Mouse (Mus musculus) WW6 (cell line): ENCODE data around the gene Dnajb12.
"Not testable (repeated sequence)": the region's sequence is repeated elsewhere in the genome, so short reads cannot be mapped to it uniquely, and the experiment has no call there.

Source experiments
- DNase-seq: peaks from one replicate; pipeline ENCODE4 v3.0.0-alpha.2; 2013; ENCODE audit warnings: low read depth, low spot score

Gene Dnajb12

GRCm38 (mm10) chr10:59870038-59870437 is 9.3 kb upstream of the Dnajb12 start:
- DNase-seq = no peak

DNA sequence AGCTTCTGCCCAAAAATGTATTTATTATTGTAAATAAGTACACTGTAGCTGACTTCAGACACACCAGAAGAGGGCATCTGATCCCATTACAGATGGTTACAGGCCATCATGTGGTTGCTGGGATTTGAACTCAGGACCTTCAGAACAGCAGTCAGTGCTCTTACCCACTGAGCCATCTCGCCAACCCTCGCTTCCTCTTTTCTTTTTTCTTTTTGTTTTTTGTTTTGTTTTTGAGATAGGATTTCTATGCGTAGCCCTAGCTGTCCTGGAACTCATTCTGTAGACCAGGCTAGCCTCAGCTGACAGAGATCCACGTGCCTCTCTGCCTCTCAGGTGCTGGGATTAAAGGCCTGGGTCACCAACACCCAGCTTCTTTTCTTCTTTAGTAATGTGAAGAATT is 6.7 kb upstream of the Dnajb12 start:
- DNase-seq = not testable (repeated sequence)

DNA sequence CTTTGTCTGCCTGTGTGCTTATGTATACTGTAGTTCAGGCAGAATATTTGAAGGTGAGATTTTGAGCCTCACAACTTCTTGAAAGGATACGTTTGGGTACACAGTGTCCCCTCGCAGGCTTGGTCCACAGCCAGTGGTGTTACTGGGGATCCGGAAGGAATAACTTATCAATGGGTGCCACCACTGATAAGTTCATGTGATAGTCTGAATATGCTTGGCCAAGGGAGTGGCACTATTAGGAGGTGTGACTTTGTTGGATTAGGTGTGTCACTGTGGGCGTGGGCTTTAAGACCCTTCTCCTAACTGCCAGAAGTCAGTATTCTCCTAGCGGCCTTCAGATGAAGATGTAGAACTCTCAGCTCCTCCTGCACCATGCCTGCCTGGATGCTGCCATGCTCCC is 6.2 kb upstream of the Dnajb12 start:
- DNase-seq = no peak

GRCm38 (mm10) chr10:59873613-59874012 is 5.7 kb upstream of the Dnajb12 start:
- no peak for DNase-seq

DNA sequence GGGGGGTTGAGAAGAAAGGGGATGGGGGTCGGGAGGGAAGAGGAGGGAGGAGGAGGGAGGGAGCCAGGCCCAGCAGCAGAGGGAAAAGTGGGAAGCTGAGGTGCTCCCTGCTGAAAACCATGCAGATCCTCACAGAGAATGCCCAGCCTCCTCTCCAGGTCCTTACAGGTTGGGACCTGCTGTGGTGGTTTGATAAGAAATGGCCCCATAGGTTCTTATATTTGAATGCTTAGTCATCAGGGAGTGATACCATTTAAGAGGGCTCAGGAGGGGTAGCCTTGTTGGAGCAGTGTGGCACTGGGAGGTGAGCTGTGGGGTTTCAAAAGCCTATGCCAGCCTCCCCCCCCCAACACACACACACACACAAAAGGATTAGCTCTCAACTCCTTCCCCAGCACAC is 4.0 kb upstream of the Dnajb12 start:
- no peak for DNase-seq

DNA sequence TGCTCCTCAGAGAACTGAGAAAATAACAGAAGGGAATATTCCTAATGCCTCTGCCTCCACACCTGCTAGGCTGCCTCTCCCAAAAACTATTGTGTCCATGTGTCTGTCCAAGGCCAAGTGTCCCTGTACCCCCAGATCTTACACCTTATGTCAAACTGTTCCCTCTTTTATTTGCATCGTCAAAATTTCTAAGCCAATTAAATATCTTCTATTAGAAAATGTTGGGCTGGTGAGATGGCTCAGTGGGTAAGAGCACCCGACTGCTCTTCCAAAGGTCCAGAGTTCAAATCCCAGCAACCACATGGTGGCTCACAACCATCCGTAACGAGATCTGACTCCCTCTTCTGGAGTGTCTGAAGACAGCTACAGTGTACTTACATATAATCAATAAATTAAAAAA is 2.7 kb upstream of the Dnajb12 start:
- DNase-seq = not testable (repeated sequence)

DNA sequence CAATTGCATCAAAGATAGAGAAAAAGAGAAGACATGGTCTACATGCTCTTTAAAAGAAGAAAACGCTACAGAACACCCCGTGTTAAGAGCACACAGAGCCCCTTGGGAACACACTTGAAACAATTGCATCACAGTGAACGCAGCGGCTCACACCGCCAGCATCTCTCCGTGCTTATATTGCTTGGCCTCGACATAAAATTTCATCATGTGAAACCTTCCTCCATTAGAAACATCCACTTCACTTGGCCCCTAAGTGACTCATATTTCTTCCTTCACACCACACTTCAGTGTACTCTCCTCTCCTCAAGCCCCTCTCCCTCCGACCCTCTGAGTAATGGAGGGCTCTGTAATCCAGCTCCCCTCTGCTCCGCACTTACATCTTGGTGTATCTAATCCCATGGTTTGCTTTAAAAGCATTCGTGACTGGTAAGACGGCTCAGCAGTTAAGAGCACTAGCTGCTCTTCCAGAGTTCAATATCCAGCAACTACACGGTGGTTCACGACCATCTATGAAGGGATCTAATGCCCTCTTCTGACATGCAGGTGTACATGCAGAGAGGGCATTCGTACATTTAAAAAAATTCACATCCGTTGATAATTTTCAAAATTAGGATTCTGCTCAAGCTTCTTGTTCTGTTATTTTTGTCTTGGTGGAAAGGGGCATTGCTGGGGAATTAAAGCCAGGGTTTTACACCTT is 1.8 kb upstream of the Dnajb12 start:
- DNase-seq = no peak

GRCm38 (mm10) chr10:59878823-59879222 is 533 bp upstream of the Dnajb12 start:
- DNase-seq = no peak

DNA sequence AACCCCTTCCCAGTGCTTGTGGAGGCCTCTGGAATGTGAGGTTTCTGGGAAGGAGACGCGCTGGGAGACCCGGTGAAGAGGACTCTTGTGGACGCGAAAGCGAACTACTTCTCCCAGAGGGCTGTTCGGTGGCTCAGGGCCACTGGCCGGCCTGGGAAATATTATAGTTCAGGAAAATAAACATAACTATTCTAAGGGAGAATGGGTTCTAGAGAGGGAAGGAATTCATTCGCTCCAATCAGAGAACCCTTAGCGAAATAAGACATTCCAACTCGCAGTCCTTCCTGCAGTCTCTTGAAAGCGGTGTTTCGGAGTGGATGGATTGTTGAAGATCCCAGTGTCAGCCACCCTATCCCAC is 652 bp downstream of the Dnajb12 start:
- no peak for DNase-seq

DNA sequence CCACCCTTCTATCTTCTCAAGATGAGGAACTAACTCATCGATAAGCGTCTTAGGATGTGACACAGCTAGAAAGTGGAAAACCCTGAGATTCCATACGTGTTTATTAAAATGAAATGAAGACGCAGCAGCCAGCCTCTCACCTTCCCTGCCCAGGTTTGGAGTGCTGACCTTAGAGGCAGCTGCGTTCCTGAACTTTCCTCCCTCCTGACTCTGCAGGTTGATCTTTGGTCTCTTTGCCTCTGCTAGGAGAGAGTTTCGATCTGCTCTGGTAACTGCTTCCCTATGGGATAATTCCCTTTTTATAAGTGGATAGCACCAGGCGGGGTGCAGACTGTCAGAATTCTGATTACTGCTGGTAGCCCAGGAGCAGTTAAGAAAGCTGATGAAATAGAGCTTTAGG is 1.5 kb downstream of the Dnajb12 start:
- no peak for DNase-seq

GRCm38 (mm10) chr10:59884327-59885173 is 5.2 kb downstream of the Dnajb12 start:
- no peak for DNase-seq

DNA sequence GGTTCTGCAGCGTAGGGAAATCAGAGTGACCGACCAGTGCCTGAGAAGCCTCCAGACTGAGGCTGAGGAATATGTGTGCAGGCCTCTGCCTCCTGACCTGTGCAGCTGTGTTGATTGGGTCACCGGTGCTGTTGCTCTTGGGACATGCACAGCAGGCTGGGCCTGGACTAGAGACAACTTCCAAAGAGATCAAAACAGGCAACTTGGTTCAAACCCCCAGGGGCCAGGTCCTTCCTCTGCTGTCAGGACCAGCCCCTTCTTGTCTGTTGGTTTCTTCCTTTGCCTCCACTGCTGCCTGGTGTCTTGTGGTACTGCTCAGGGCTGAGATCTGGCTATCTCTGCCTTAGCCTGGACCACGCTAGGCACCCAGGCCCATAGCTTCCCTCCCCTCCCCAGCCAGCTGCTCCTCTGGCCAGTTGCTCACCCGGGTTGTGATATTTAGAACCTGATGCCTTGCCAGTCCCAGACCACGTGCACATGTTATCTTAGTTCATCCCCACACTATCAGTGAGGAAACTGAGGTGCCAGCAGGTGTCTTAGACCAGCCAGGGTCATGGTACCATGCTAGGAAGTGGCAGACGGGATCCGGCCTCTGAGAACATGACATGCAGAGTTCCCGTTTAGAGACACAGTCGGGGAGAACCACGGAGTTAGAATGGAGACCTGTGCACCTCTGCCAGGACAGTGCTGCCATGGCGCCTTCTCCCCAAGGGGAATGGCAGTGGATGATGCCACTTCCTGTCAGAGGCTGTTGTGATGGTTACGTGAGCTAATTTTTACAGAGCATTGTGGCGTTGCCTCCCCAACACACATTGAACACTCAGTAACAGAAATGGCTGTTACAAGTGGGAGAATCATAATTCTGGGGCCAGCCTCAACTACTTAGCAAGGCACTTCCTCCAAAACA is 6.1 kb downstream of the Dnajb12 start:
- DNase-seq = no peak

DNA sequence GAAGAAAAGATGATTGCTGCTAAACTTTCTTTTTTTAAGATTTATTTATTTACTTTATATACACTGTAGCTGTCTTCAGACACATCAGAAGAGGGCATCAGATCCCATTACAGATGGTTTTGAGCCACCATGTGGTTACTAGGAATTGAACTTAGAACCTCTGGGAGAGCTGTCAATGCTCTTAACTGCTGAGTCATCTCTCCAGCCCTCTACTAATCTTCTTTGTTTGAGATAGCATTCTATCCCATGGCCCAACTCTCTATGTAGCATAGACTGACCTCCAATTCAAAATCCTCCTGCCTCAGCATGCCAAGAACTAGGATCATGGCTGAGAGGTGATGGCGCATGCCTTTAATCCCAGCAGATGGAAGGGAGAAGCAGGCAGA is 6.7 kb downstream of the Dnajb12 start:
- DNase-seq = no peak

- no peak for DNase-seq
Measured at GRCm38 (mm10) chr10:59887432-59887831, 8.1 kb downstream of the Dnajb12 start.

GRCm38 (mm10) chr10:59889339-59889738 is 10.0 kb downstream of the Dnajb12 start:
- DNase-seq = no peak

DNA sequence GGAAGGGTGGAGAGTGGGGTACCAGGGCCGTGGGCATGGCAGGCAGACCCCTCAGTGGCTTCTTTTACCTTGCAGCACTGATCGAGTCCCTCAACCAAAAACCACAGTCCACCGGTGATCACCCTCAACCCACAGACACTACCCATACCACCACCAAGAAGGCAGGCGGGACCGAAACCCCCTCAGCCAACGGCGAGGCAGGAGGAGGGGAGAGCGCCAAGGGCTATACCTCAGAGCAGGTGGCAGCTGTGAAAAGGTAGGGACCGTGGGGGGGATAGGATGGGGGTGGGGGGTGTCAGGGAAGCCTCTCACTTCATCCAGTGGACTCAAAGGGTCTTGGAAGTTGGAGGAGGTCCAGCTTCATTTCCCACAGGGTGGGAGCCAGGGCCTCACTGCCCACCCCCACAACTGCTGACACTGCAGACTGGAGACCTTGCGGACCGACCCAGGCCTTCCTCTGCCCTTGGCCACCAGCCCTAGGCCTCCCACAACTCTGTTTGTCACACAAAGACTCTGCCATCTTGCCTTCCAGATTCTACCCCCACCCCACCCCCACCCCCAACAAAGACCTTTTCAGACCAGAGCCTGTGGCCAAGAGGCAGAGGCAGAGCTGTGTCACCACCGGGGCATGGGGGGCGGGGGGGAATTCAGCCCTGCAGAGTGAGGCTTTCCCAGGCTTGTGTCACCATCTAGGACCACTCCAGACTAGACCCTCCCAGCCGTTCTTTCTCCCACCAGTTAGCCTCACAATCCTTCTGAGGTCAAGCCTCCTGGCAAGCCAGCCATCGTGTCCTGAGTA is 10.8 kb downstream of the Dnajb12 start:
- DNase-seq = no peak

- no peak for DNase-seq
Measured at GRCm38 (mm10) chr10:59892977-59893376, 13.6 kb downstream of the Dnajb12 start.

DNA sequence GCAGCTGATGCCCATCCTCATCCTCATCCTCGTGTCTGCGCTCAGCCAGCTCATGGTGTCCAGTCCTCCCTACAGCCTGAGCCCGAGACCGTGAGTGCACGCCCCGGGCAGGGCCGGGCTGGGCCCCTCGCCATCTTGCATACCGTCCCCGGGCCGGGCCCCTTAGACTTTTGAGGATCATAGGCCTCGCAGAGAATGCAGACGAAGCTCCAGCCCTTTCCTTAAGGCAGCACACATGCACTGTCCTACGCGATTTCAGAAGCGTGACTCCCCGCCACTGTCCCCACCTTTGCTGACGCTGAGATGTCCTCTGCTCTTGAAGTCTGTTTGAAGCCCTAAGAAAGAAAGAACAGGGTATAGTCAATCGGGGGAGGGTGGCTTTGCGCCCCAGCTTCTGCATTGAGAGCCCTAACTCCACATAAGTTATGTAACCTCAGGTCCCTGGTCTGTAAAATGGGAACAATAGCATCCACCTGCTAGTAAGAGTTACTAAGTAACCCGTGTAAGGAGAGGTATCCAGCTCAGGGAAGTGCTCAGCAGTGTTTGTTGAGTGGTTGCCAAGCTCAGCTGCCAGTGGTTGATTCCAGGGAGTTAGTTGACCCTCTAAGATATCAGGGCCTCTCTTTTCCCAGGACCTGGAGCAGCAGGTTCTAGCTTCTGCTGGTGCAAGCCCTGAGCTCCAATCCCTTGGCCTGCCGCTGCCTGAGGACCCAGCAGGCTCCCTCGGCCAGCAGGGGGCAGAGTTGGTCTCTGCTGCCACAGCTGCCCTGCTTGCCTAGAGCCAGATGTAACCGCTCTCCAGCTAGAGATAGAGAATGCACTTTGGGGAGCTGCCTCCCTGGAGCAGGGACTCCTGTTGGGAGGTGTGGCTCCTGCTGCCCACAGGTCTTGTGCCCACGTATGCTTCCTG is 15.2 kb downstream of the Dnajb12 start:
- no peak for DNase-seq

GRCm38 (mm10) chr10:59895460-59896186 is 16.3 kb downstream of the Dnajb12 start:
- no peak for DNase-seq

DNA sequence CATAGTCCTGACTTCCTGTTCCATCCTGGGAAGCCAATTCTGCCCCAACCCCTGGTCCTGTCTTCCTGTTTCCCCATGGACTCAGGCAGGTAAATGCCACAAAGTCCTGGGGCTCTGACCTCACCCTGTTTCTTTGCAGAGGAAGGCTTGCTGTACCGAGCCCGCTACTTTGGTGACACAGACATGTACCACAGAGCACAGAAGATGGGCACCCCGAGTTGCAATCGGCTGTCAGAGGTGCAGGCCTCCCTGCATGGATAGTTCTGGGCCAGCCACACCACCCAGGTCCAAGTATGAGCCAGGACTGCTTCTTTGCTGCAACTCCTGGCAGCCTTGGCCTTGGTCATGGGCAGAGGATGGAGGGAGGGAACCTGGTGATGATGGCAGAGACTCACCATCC is 16.9 kb downstream of the Dnajb12 start:
- no peak for DNase-seq
